Mouse (Mus musculus) layer of hippocampus, adult 18-20 months (tissue): ENCODE data around the gene Smc3. TPM values are rescaled to one million over a fixed set of nuclear protein-coding genes. Genes with fewer than 3 reads are reported as not detected.
A peak's percentile ranks its signal among the peaks of the same experiment; 100 is the strongest.
"Not testable (repeated sequence)": the region's sequence is repeated elsewhere in the genome, so short reads cannot be mapped to it uniquely, and the experiment has no call there.

Experiments
- DNase-seq, 2 experiments: peaks; one replicate each; pipeline ENCODE4 v3.0.0; 2022; ENCODE audit warnings: low spot score in 2 of 2
- total RNA-seq, 2 experiments: library from RNA; stranded (reverse); gene quantifications; 2 replicates each; pipeline ENCODE4 v1.2.3; 2021

Gene Smc3
- total RNA-seq, 2 experiments from 2014 or later, result 40.8 to 42.8 TPM

DNA sequence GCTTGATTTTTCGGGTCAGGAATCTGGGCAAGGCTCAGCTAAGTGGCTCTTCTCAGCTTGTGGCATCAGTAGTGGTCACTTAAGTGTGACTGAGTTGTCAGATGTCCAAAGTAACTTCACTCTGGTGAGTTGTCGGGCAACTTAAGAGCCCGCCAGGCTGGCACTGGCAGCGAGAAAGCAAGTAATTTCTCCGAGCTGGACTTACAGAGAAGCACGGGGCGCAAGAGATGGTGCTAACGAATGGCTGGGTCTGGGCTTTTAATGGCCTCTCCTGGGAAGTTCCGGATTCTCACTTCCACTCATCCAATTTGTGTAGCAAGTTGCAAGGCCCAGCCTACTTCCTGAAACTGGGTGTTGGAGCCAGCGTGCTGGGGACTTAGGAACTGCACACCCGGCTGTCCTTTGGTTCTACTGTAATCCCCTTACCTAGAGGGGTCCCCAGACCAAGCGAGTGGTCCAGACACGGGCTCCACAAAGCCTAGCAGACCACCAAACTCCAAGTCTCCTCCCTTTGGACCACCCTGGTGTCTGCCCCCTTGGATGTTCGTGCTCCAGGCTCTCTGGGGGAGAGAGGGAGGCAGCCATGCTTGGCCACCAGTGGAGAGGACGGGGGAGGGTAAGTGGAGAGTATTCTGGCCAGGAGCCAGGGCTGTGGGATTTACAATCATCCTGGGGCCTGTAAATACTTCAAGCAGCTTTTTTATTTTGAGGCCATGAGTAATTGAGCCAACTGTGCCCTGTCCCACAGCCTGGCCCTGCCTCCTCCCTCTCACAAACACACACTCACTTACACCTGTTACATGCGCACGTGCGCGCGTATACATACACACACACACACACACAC lies 53.6 kb downstream of the Smc3 start:
- DNase-seq, result no peak

DNA sequence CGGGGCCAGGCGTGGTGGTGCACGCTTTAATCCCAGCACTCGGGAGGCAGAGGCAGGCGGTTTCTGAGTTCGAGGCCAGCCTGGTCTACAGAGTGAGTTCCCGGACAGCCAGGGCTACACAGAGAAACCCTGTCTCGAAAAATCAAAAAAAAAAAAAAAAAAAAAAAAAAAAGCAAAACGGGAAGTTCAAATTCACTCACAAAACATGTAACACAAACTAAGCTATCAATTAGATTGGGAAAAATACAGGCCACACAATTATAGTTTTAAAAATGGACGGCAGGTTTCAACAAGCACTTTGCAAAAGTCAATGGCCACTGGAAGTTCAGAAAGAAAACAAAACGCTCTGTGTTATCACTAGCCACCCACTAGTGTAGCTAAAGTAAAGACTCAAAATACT lies 56.2 kb downstream of the Smc3 start:
- not testable (repeated sequence) for DNase-seq

DNA sequence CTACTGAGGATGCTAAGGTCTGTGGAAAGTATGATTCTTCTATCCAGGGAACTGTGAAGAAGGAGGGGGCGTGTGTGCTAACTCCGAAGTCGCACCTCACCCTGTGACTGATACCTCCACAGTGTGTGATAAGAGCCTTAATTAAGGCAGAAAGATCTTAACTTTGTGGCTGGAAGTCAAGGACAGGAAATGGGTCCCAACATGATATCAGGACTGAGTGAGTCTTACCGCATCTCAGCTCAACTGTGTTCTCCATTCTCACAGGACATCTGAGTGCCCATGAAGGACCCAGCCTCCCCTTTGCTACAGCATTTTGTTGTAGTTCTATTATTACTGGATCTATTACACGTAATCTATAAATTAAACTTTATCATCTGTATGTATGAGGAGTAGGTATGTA lies 57.2 kb downstream of the Smc3 start:
- no peak for DNase-seq

DNA sequence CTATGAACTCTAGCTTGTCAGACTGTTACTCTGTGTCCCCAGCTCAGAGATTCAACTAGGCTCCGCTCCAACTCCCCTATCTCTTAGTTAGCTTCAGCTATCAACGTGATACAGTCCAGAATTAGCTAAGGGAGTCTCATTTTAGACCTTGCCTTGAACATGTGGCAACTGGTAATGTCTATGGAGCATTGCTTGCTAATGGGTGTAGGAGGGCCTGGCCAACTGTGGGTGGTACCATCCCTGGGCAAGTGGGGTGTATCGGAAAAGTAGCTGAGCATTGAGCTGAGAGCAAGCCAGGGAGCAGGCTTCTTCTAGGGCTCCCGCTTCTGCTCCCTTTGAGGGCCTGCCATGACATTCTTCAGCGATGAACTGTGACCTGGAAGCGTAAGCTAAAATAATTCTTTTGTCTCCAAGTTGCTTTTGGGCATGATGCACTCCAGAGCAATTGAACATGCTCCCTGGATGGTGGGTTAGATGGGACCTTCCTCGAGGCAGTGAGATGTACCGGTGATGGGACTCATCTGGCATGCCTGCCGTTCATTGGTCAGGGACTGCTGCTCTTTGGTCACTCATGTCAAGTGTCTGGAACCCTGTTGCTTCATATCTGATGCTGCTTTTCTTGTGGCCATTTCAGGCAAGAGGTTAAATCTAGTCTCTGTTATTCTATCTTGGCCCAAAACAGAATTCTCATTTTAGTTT lies 60.7 kb downstream of the Smc3 start:
- DNase-seq, result no peak

DNA sequence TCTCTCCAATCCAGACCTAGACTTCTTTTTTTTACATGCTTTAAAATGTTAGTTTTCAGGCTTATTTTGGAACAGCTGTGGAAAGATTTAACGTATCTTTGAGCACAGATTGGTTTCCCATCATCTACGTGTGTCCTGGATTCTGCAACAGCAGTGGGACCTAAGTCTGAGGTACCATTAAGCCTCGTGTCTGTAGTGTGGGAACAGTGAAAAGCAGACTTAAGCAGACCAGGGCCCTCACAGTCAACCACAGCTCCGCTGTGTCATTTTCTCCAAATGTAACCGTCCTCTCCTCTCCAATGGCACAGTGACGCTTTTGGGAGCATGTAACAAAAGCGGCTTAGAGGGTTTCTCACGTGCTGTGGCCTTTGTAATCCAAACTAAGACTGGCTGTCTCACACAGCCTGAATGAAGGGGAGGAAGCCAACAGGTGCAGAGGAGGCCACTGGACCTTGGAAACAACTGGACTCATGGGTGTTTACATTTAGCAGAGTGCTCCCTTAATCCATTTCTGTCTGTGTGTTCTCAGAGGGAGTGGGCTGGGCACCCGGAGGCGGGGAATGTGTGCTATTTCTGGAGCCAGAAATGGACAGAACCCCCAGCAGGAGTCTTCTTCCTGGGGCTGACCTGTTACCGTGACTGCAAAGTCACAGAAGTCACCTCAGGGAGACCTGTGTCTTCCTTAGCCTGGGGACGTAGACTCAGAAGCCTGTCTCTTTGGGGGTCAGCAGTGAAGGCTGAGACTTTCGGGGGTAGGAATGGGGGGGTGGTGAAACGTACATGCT lies 61.9 kb downstream of the Smc3 start:
- DNase-seq, result no peak

DNA sequence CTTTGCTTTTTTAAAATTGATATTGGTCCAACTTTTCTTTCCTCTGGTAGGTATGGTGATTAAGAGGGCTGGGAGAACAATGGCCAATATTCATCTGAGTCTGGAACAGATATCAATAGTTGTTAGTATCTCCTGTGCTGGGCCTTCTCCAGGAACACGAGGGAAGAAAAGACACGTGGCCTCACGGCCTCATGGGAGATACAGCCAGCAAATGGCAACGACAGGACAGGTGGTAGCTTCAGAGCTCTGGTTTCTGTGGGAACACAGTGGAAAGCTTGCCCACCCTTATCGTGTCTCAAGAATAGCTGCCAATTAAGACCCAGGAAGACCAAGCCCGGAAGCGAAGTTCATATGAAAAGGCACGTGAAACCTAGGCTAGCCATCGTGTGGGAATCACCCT lies 64.6 kb downstream of the Smc3 start:
- no peak for DNase-seq

DNA sequence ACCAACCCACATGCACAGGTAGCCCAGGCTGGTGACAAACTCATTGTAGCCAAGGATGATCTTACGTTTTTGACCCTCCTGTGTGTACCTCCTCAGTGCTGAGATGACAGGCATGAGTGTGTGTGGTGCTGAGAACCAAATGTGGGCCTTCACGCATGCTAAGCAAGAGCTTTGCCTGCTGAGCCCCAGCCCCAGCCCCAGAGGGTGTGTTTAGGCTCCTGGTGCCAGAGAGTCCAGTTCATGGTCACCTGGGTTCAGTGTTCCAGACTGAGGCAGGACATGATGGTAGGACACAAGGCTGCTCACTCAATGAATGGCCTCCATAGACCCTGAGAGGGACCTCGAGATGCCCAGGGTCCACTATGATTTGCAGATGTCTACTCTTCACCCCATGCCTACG lies 65.2 kb downstream of the Smc3 start:
- DNase-seq, result no peak

DNA sequence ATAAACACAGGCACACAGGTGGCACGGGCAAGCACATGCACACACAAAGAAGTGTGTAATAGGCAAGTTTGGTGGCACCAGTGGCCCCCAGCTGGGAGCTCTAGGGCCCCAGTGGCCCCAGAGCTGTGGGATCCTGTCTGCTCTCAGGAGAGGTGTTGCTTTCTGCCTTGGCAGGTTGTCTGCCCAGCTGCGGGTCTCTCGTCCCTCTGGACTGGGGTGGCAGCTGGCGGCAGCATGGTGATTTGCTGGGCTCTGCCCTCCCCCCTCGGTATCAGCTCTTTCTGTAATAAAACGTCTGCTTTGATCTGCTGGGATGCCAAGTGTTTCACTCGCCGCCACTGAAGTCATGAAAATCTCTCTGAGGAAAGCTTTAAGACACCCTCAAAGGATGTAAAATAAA lies 66.5 kb downstream of the Smc3 start:
- DNase-seq, result no peak

DNA sequence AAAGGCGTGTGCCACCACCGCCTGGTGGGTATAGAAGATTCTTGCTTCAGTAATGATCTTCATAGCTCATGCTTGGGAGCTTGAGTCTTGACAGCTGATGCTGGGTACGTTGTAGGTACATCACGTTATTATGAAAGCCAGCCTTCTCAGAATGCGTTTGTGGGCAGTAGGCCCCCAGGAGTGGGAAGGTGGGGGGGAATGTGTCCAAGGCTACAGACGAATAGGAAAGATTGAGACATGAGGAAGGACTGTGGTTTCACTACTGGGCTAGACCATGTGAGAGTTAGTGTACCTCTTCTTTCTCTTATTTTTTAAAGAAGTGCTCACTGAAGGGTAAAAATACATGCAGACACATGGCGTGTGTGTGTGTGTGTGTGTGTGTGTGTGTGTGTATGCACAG lies 68.6 kb downstream of the Smc3 start:
- DNase-seq, result no peak

DNA sequence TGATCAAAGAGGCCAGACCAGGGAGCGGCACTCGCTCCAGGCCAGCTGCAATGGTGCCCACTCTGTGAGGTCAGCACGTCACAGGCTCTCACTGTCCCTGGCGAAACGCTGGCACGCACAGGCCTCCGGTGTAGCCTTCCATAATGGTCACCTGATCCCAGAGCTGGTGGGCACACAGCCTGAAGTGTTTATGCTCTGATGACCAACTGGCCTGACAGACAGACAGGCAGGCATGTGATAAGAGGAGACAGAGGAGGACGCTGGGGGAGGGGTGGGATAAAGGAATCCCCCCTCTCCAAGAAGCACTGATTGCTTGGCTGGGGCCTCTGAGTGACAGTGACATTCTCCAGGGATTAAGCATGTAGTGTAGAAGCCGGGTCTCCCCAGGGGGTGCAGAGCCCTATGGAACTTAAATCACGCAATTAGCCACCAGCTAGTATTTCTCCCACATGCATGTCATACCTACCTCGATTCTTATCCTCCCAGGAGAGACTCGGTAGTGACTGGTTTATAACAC lies 70.5 kb downstream of the Smc3 start:
- no peak for DNase-seq

DNA sequence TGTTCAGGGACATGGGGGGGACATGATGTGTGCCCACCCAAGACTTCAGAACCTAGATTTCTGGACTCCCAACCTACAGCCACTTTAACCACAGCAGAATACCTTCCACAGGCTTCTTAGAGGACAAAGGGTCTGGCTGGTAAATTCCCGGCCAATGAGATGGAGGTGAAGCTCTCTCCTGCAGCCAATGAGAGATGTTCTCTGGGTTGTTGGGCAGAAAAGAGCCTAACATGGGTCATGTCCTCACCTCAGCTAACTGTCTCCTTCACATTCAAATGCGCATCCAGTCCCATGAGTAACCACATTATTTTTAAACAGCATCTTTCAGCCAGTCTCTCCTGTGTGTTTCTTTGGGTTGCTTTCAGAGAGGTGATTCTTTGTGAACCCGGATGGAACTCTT lies 71.2 kb downstream of the Smc3 start:
- DNase-seq, result no peak

DNA sequence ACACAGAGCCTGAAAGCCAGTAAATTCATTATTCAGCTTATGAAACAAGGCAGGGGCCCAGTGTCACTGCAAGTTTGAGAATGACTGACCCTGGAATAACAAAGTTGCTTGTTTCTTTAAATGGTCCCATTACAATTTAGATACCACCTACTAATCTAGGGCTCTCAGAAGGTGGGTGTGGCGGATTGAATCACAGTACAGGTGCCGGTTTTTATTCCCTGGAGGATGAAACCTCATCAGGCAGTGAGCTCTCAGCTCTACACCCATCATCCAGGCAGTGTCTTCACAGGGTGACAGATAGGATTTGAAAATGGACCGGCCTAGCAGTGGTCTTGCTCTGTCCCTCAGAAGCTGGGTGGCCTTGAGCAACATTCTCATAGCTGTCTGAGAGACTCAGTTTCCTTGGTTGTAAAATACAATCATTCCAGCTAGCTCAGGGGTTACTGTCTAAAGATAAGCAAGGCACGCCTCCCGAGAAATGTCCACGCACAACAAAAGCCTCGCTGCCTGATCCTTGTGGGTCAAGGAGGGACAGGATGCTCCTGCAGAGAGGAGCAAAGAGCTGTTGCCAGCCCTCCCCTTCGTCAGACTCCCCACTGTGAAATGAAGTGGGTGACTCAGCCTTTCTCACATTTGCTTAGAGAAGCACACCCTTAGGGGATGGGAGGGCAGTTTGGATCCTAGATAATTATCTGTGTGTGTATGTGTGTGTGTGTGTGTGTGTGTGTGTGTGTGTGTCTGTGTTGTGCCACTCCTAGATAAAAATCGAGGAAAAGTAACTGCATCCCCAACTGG lies 74.1 kb downstream of the Smc3 start:
- no peak for DNase-seq

DNA sequence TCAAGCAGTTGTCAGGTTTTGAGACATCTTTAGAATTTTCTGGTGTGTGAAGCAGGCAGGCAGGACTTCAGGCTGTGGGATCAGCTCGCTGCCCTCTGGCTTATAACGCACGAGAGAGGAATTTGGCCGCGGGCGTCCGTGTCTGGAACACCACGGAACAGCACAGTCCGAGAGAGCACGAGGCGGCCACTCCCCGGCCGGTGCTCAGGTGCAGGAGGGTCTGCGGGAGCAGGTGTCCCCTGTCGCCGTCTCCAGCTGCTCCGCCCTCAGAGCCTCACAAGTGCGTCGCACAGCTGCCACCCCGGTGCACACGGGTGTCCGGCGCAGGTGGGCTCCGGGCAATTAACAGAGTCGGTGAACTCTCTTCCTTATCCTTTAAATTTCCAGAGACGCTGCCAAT lies 76.0 kb downstream of the Smc3 start:
- DNase-seq, result no peak

DNA sequence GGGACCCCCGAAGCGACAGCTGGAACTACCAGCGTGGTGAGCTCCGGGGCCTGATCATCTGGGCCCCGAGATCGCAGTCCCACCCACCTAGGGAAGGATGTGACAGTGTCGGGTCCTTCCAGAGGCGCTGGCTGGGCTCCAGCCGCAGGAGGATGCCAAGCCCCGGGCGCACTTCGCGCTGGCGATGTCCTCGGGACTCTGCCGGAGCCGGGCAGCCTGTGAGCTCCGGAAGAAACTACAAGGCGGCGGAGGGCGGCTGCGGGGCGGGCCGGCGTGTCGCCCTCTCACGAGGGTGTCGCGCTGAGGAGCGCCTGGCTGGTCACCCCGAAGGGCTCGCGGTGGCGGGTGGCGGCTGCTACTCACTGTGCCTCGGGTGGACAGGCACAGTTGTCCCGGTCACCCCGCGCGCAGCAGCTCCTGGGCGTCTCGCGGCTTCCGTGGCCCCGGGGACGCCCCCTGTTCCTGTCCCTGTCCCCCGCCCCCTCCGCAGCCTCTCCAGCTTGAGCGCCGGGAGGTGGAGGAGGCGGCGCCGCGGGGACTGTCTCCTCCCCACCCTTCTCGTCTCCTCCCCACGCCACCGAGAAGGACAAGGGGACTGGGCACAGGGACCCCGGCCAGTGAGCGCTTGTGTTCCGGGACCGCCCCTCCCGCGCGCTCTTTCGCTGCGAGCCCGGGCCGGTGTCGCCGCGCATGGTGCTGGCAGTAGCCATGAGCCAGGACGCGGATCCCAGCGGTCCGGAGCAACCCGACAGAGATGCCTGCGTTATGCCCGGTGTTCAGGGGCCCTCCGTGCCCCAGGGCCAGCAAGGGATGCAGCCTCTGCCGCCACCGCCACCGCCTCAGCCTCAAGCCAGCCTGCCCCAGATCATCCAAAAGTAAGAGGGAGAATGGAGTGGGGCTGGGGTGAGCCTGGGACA lies 76.8 kb downstream of the Smc3 start, which contains the start of gene Rbm20:
TSS of gene Rbm20 (plus strand) at position 589 of the 917 bp plus-strand sequence.
- peak in 1 of 2 experiments; percentile 11 for DNase-seq

DNA sequence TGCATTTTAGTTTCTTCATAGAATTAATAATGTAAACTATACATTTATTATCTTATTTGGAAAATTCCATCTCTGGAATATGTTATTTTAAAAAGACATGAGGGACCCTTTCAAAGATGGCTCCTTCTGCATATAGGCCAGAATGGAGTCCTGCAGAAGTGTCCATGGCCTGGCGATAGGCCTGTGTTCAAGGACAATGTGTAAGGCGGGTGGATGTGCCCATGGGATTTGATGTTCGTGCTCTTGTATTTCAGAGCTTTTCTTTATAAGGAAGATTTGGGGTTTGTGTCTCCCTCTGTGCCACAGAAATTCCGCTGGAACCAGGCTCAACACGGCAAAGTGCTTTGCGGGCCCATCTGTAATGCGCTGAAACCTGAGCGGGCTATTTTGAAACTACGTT lies 79.0 kb downstream of the Smc3 start:
- no peak for DNase-seq

DNA sequence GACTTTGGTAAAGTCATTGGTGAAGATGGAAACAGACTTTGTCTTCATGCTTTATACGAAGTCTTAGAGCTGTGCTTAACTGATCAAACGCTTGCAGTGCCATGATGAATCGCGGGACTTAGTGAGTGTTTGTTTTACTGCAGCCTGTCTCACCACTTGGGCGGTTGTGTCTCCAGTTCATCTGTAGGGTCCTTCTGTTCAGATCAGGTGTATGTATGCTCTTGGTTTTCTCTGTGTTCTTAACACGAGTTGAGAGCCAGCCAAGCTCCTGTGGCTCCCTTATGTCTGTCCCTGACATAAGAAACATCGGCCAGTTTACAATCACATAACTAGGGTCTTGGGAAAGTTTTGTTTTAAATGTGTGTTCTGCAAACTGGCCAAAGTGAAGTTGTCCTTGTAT lies 79.8 kb downstream of the Smc3 start:
- no peak for DNase-seq

DNA sequence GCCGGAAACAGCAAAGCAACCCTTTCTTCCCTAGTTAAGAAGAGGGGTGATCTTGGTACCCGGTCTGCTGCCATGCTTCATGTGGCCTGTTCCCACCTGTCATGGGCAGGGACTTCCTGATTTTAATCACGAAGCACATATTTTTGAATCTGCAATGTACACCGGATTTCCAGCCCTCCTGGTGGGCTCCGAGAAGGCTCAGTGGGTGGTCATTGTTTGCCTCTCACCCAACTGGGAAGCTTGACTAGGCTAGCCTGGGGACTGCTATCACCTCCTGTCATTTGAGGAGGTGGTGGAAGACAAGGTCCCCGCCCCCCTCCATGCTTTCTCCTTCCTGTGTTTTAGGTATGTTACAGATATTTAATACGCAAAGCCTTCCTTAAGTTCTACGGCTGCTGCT lies 82.2 kb downstream of the Smc3 start:
- no peak for DNase-seq

DNA sequence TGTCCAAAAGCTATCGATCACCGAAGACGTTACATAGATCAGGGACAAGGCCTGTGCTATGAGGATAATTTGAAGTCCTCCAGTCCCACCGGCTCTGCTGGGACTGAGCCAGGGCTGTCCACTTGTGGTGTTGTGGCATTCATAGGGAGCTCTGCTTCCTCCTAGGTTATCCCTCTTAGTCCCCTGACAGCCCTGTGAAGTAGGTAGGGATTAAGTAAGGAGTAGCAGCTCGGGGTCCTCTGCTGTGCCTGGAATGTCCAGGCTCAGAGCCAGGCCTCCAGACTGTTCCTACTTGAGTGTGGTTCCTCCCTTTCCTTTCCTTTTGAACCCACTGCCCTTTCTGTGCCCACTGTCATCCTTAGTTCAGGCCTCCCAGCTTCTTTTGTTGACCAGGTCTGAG lies 87.4 kb downstream of the Smc3 start:
- DNase-seq, result no peak

DNA sequence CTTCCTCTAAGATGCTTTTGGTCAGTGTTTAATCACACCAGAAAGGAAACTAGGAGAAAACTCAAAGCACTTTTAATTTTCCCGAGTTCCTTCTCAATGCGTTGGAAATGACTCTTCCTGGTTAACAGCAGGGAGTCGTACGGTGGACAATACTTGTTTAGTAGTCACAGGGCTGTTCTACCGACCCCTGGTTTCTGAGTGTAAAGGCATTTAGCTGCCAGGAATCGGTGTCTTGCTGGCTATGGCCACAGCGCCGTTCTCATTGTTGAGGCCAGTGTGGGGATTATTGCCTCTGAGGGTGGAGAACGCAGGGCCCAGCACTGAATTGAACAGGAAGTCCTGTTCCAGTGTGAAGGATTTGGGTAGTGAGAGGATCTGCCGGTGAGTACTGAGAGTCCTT lies 90.6 kb downstream of the Smc3 start:
- no peak for DNase-seq

DNA sequence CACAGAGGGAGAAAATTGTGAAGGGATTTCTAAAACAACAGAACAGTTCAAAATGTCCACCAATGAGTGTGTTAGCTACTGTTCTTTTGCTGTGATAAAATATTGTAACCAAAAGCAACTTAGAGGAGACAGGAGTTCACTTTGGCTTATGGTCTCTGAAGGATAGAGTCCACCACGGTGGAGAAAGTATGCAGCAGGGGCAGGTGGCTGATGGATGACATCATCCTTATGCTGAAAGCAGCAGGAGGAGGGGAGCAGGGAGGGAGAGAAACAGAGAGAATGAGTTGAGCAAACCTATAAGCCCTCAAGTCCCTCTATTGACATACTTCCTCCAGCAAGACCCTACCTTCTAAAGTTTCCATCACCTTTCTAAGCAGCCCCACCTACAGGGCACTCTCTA lies 93.8 kb downstream of the Smc3 start:
- DNase-seq, result no peak
